Comparison of ENCODE assay signal across 12 mouse cellular contexts in the genomic region with DNA sequence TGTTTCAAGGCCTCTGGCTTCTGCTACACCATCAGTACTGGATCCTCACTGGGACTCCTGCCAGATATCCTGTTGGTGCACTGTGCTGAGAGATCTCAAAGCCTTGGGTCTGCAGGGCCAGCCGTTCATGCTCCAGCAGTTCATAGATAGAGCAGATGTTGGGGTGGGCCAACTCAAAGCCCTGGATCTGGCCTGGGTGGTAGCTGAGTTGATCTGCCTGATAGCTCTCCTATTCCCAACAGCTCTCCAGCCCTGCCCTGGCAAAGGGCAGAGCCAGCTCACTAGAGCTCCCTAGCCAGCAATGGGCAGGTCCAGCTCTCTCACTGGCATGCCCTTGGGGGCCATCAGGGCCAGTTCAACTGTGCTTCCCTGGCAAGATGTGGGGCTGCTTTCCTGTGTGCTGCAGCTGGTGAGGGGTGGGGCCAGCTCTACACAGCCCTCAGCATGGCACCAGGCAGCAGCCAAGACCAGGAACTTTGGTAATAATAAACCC.
A peak's percentile ranks its signal among the peaks of the same experiment; 100 is the strongest.
DNase-seq lines count a peak whose midpoint lies in the region; ATAC-seq and TF ChIP-seq lines count a peak whose summit lies in the region.
"Had no signal": no experiment of that assay in that cellular context is flagged by ENCODE, and none has a peak within 500 bp of the region (broad histone marks: within the 10 kb centered on the region; RNA-seq: fewer than 3 reads in every experiment).

No protein-coding gene starts in this region.

- H3K9me3 ChIP-seq in kidney, embryonic 15.5 days (replicated peaks) = no peaks in the 10 kb centered on the region
- no peaks in the 10 kb centered on the region for H3K9me3 ChIP-seq in hindbrain, postnatal 0 days (ENCODE audit: low read length)
- H3K9me3 ChIP-seq: embryonic facial prominence, embryonic 13.5 days had no signal

- H3K4me1 ChIP-seq in kidney, embryonic 15.5 days = peaks cover 16% of the 10 kb centered on the region
- no peaks in the 10 kb centered on the region for H3K4me1 ChIP-seq in hindbrain, postnatal 0 days (ENCODE audit: insufficient read depth, low read length)

- peak; percentile 81 to 86 for DNase-seq in cerebellum, postnatal 10 days
- DNase-seq in cerebellum, adult 8-10 months = no peak
- no peak for DNase-seq in kidney, adult 11 months
- peak; percentile 90 for DNase-seq in MN1 (ENCODE audit: low spot score)
- DNase-seq in hindbrain, postnatal 0 days (ENCODE audit: low spot score) = peak; percentile 75
- DNase-seq in c-Kit-positive CD71-positive TER-119-positive erythroid progenitor cells, embryonic 14.5 days (ENCODE audit: low spot score) = no peak
- DNase-seq in retina, embryonic 14.5 days (ENCODE audit: low spot score) = no peak
- DNase-seq: right cerebral cortex, postnatal 14 days had no signal

- no peaks in the 10 kb centered on the region for H3K27me3 ChIP-seq in kidney, embryonic 15.5 days
- H3K27me3 ChIP-seq in hindbrain, postnatal 0 days (ENCODE audit: insufficient read depth, low read length) = no peaks in the 10 kb centered on the region
- H3K27me3 ChIP-seq: embryonic facial prominence, embryonic 13.5 days had no signal

- H3K4me2 ChIP-seq in kidney, embryonic 15.5 days = no peak overlapping the region
- H3K4me2 ChIP-seq in hindbrain, postnatal 0 days (ENCODE audit: low read depth, low read length) = no peak overlapping the region
- H3K4me2 ChIP-seq: embryonic facial prominence, embryonic 13.5 days had no signal

- no peak overlapping the region for H3K9ac ChIP-seq in kidney, embryonic 15.5 days
- no peak overlapping the region for H3K9ac ChIP-seq in hindbrain, postnatal 0 days (replicated peaks; ENCODE audit: low read length)
- H3K9ac ChIP-seq: embryonic facial prominence, embryonic 13.5 days had no signal

- 62% methylated on average over 1 of the region's 1 CpGs for WGBS in kidney, embryonic 15.5 days
- 26% methylated on average over 1 of the region's 1 CpGs for WGBS in hindbrain, postnatal 0 days

- no peaks in the 10 kb centered on the region for H3K36me3 ChIP-seq in kidney, embryonic 15.5 days
- no peaks in the 10 kb centered on the region for H3K36me3 ChIP-seq in hindbrain, postnatal 0 days (ENCODE audit: insufficient read depth, low read length)
- H3K36me3 ChIP-seq: embryonic facial prominence, embryonic 13.5 days had no signal

- no peak overlapping the region for H3K4me3 ChIP-seq in kidney, embryonic 15.5 days (replicated peaks)
- no peak overlapping the region for H3K4me3 ChIP-seq in hindbrain, postnatal 0 days (ENCODE audit: low read length)
- H3K4me3 ChIP-seq: embryonic facial prominence, embryonic 13.5 days had no signal

- peak; percentile 87 for ATAC-seq in kidney, embryonic 15.5 days (replicated peaks; ENCODE audit: low FRiP score)
- peak; percentile 86 for ATAC-seq in hindbrain, postnatal 0 days
- ATAC-seq: forebrain, embryonic 16.5 days had no signal

- peak overlapping the region; percentile 75 for H3K27ac ChIP-seq in kidney, embryonic 15.5 days
- no peak overlapping the region for H3K27ac ChIP-seq in hindbrain, postnatal 0 days
- H3K27ac ChIP-seq: embryonic facial prominence, embryonic 13.5 days; macrophage had no signal

- no peak for TF ChIP-seq CTCF in hindbrain, postnatal 0 days (IDR thresholded peaks at IDR 0.05; ENCODE audit: low read depth)

Comparison
In these comparisons a context has a peak if more than half of its experiments do, and no peak if none do; other contexts are left out.
1. DNase-seq: peak in cerebellum, postnatal 10 days (2 of 2), MN1 (single experiment) and hindbrain, postnatal 0 days (single experiment); none in cerebellum, adult 8-10 months (single experiment), kidney, adult 11 months (single experiment), c-Kit-positive CD71-positive TER-119-positive erythroid progenitor cells, embryonic 14.5 days (single experiment) and retina, embryonic 14.5 days (single experiment).